Comparison of ENCODE assay signal across 8 mouse cellular contexts in genomic region chr3:138144060-138144641, GRCm38 (mm10). TPM values are rescaled to one million over a fixed set of nuclear protein-coding genes. Genes with fewer than 3 reads are reported as not detected.
DNase-seq lines count a peak whose midpoint lies in the region; ATAC-seq and TF ChIP-seq lines count a peak whose summit lies in the region.

No protein-coding gene starts in this region.

- DNase-seq in gastrocnemius, adult 2 months, result no peak
- no peak for DNase-seq in gastrocnemius, postnatal 25 days
- no peak for DNase-seq in liver, postnatal 0 days
- DNase-seq in left cerebral cortex, postnatal 14 days (ENCODE audit: low spot score in 2 of 2), result no peak
- no peak for DNase-seq in spleen, postnatal 10 days (ENCODE audit: low spot score in 2 of 2)
- DNase-seq in adrenal gland, adult 2 months, result no peak

- peak overlapping the region; percentile 89 for H3K4me3 ChIP-seq in gastrocnemius, adult 2 months
- H3K4me3 ChIP-seq in forebrain, embryonic 16.5 days (replicated peaks; ENCODE audit: low read length), result peak overlapping the region; percentile 75
- H3K4me3 ChIP-seq in liver, postnatal 0 days (ENCODE audit: low read depth, low read length), result peak overlapping the region; percentile 76

- TF ChIP-seq CTCF in gastrocnemius, adult 2 months (IDR thresholded peaks at IDR 0.05), result no peak
- TF ChIP-seq CTCF in liver, postnatal 0 days (IDR thresholded peaks at IDR 0.05; ENCODE audit: low read depth), result no peak

- no peaks in the 10 kb centered on the region for H3K9me3 ChIP-seq in forebrain, embryonic 16.5 days (ENCODE audit: control insufficient read depth, low read length)
- H3K9me3 ChIP-seq in liver, postnatal 0 days (ENCODE audit: low read length), result no peaks in the 10 kb centered on the region

- peak overlapping the region; percentile 80 for H3K9ac ChIP-seq in forebrain, embryonic 16.5 days (replicated peaks; ENCODE audit: low read depth, low read length)
- peak overlapping the region; percentile 83 for H3K9ac ChIP-seq in liver, postnatal 0 days (replicated peaks)

- peak overlapping the region; percentile 84 for H3K4me2 ChIP-seq in forebrain, embryonic 16.5 days (ENCODE audit: low read length)
- H3K4me2 ChIP-seq in liver, postnatal 0 days (ENCODE audit: low read depth, low read length), result peak overlapping the region; percentile 77

- peaks cover 3% of the 10 kb centered on the region for H3K4me1 ChIP-seq in forebrain, embryonic 16.5 days (replicated peaks; ENCODE audit: control insufficient read depth, insufficient read depth, low read length)
- H3K4me1 ChIP-seq in liver, postnatal 0 days (ENCODE audit: insufficient read depth), result peaks cover 4% of the 10 kb centered on the region

- ATAC-seq in CD4-positive, CD25-positive, alpha-beta regulatory T cell, adult 4 months, result peak; percentile 0
- ATAC-seq in forebrain, embryonic 16.5 days, result no peak
- ATAC-seq in liver, postnatal 0 days, result no peak

- WGBS in forebrain, embryonic 16.5 days, result under 1% methylated on average over 18 of the region's 18 CpGs
- under 1% methylated on average over 18 of the region's 18 CpGs for WGBS in liver, postnatal 0 days (ENCODE audit: insufficient replicate concordance)

- H3K27ac ChIP-seq in gastrocnemius, adult 2 months, result peak overlapping the region; percentile 100
- H3K27ac ChIP-seq in forebrain, embryonic 16.5 days (ENCODE audit: low read length), result peak overlapping the region; percentile 99
- peak overlapping the region; percentile 99 for H3K27ac ChIP-seq in liver, postnatal 0 days (ENCODE audit: low read depth)

- no peaks in the 10 kb centered on the region for H3K27me3 ChIP-seq in forebrain, embryonic 16.5 days (replicated peaks; ENCODE audit: control insufficient read depth, insufficient read depth, low read length)
- no peaks in the 10 kb centered on the region for H3K27me3 ChIP-seq in liver, postnatal 0 days (ENCODE audit: insufficient read depth, low read length)

- H3K36me3 ChIP-seq in forebrain, embryonic 16.5 days (ENCODE audit: control insufficient read depth, insufficient read depth), result no peaks in the 10 kb centered on the region; the same call in 1 of the 2 replicates
- H3K36me3 ChIP-seq in liver, postnatal 0 days (replicated peaks; ENCODE audit: insufficient read depth, low read length), result no peaks in the 10 kb centered on the region

- intact Hi-C loops in gastrocnemius, adult 2 months (cut with DNase I), result no loop called here
- intact Hi-C loops in left cerebral cortex, postnatal 14 days (cut with DNase I), result loop anchor here (2.0 to 5.0 kb wide), 2 partner anchors 67 to 365 kb away; no protein-coding TSS in a partner anchor

- TF ChIP-seq EP300 in liver, postnatal 0 days (IDR thresholded peaks at IDR 0.05; ENCODE audit: low read depth), result no peak

RNA-seq across cellular contexts. Expression of gene Mttp, which starts 0.6 kb away (rescaled TPM):
- 1 to 10 TPM; 1.0 to 2.0 TPM for total RNA-seq in gastrocnemius, adult 2 months (2021)
- total RNA-seq in gastrocnemius, postnatal 25 days (2021), result 1 to 10 TPM; 1.8 TPM
- polyA plus RNA-seq in CD4-positive, CD25-positive, alpha-beta regulatory T cell, adult 4 months (2017; shearing (Covaris generic)), result 1 to 10 TPM; 5.5 to 7.1 TPM
- 8.2 and 8.7 TPM in 2 replicates for polyA plus RNA-seq in forebrain, embryonic 16.5 days (2015; fragmentation: Nextera tagmentation; extraction: Ambion mirVana)
- polyA plus RNA-seq in liver, postnatal 0 days (2015; fragmentation: Nextera tagmentation; extraction: Ambion mirVana), result 83.2 and 86.4 TPM in 2 replicates
- total RNA-seq in left cerebral cortex, postnatal 14 days (2021), result 1 to 10 TPM; 4.0 to 4.1 TPM
- total RNA-seq in adrenal gland, adult 2 months (2021), result 10 to 100 TPM in 1 of 2 experiments, 1 to 10 TPM in 1; 5.5 to 12.6 TPM
- 0.51 and 0.68 TPM in 2 replicates for polyA plus RNA-seq in adrenal gland, adult 2 months (2012; rRNA removed)

RNA-seq across cellular contexts. Expression of gene Trmt10a, which starts 0.9 kb away (rescaled TPM):
- 1 to 10 TPM; 1.6 to 2.1 TPM for total RNA-seq in gastrocnemius, adult 2 months (2021)
- total RNA-seq in gastrocnemius, postnatal 25 days (2021), result 1 to 10 TPM; 1.5 to 1.8 TPM
- 1 to 10 TPM; 7.4 to 8.7 TPM for polyA plus RNA-seq in CD4-positive, CD25-positive, alpha-beta regulatory T cell, adult 4 months (2017; shearing (Covaris generic))
- polyA plus RNA-seq in forebrain, embryonic 16.5 days (2015; fragmentation: Nextera tagmentation; extraction: Ambion mirVana), result 7.2 and 7.3 TPM in 2 replicates
- polyA plus RNA-seq in liver, postnatal 0 days (2015; fragmentation: Nextera tagmentation; extraction: Ambion mirVana), result 3.0 and 4.1 TPM in 2 replicates
- total RNA-seq in left cerebral cortex, postnatal 14 days (2021), result 1 to 10 TPM; 6.5 to 7.7 TPM
- total RNA-seq in adrenal gland, adult 2 months (2021), result 10 to 100 TPM in 1 of 2 experiments, 1 to 10 TPM in 1; 9.8 to 11.0 TPM
- polyA plus RNA-seq in adrenal gland, adult 2 months (2012; rRNA removed), result 0.69 and 1.4 TPM in 2 replicates

RNA-seq across cellular contexts. Expression of gene 4930579F01Rik, which starts 49.5 kb away (rescaled TPM):
- not detected for total RNA-seq in gastrocnemius, adult 2 months (2021)
- not detected for total RNA-seq in gastrocnemius, postnatal 25 days (2021)
- not detected for polyA plus RNA-seq in CD4-positive, CD25-positive, alpha-beta regulatory T cell, adult 4 months (2017; shearing (Covaris generic))
- not detected in 2 replicates for polyA plus RNA-seq in forebrain, embryonic 16.5 days (2015; fragmentation: Nextera tagmentation; extraction: Ambion mirVana)
- not detected in 2 replicates for polyA plus RNA-seq in liver, postnatal 0 days (2015; fragmentation: Nextera tagmentation; extraction: Ambion mirVana)
- not detected for total RNA-seq in left cerebral cortex, postnatal 14 days (2021)
- not detected for total RNA-seq in adrenal gland, adult 2 months (2021)
- polyA plus RNA-seq in adrenal gland, adult 2 months (2012; rRNA removed), result not detected in 2 replicates
